Mouse (Mus musculus) spleen, adult 2 months (tissue): ENCODE data around the gene Amdhd1. TPM values are rescaled to one million over a fixed set of nuclear protein-coding genes. Genes with fewer than 3 reads are reported as not detected.

Experiments used
- DNase-seq, 2 experiments: peaks; one replicate each; pipeline versions ENCODE4 v3.0.0 to v3.0.0-alpha.2; 2012 to 2021; ENCODE audit warnings: low spot score in 2 of 2, low read depth in 1 of 2
- H3K27ac ChIP-seq: fragments of 200-500 bp; 2 replicates; pipeline ENCODE4 v1.5.1; 2012; ENCODE audit warnings: low read length, inconsistent platforms; ENCODE audit not compliant: insufficient read depth
- H3K27me3 ChIP-seq: fragments of 200-500 bp; 2 replicates; pipeline ENCODE4 v1.6.1; 2012; ENCODE audit warnings: mild to moderate bottlenecking, moderate library complexity, low read length, inconsistent platforms; ENCODE audit not compliant: control insufficient read depth, insufficient read depth
- H3K36me3 ChIP-seq: fragments of 200-500 bp; 2 replicates; pipeline ENCODE4 v1.6.1; 2012; ENCODE audit warnings: mild to moderate bottlenecking, low read length, inconsistent platforms; ENCODE audit not compliant: control insufficient read depth, insufficient read depth
- H3K4me1 ChIP-seq: fragments of 200-500 bp; 2 replicates; pipeline ENCODE4 v1.6.1; 2011; ENCODE audit warnings: inconsistent platforms; ENCODE audit not compliant: control insufficient read depth, insufficient read depth, insufficient read length
- H3K4me3 ChIP-seq: fragments of 200-500 bp; 2 replicates; pipeline ENCODE4 v1.5.1; 2011; ENCODE audit warnings: mild to moderate bottlenecking, inconsistent platforms; ENCODE audit not compliant: insufficient read depth, insufficient read length; ENCODE audit errors: extremely low read depth
- CTCF ChIP-seq: fragments of 200-500 bp; IDR thresholded peaks from 2 replicates; pipeline ENCODE4 v1.5.1; 2011; ENCODE audit warnings: mild to moderate bottlenecking, inconsistent platforms; ENCODE audit not compliant: insufficient read depth, insufficient read length, insufficient replicate concordance; ENCODE audit errors: extremely low read depth
- POLR2A ChIP-seq: fragments of 200-500 bp; IDR thresholded peaks from 2 replicates; pipeline ENCODE4 v1.6.1; 2011; ENCODE audit warnings: low read depth, low read length, inconsistent platforms
- WGBS: fragments of 180-500 bp; shearing (Covaris S2); methylation state at CpG from one replicate; pipeline ENCODE4 v1.1.7; 2018; 5-methylcytosine and 5-hydroxymethylcytosine counted together
- polyA plus RNA-seq: library from polyadenylated mRNA; depleted of rRNA; stranded (reverse); fragments of >200 nt; gene quantifications from 2 replicates; pipeline ENCODE4 v1.2.3, GENCODE M21; 2012

Amdhd1 gene
- polyA plus RNA-seq, 1 experiment: 0.04 TPM

DNA sequence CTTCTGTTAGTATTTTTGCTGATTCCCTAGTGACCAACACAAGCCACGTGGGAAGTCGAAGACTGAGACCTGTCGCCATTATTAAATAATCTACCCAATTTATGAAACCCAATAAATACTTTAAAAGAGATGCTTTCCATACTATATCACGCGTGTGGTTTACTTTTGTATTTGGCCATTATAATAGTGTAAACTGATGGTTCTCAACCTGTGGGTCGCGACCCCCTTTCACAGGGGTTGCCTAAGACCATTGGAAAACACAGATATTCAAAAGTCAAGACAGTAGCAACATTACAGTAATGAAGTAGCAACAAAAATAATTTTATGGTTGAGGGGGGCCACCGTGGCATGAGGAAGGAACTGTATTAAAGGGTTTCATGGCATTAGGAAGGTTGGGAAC, 20.7 kb downstream of the Amdhd1 start:
- H3K27ac ChIP-seq: no peak overlapping the region
- TF ChIP-seq CTCF (no peak), POLR2A (no peak)
- 93% methylated on average over 8 of the region's 8 CpGs for WGBS
- no peak for DNase-seq
- no peaks in the 10 kb centered on the region for H3K36me3 ChIP-seq
- no peaks in the 10 kb centered on the region for H3K27me3 ChIP-seq
- no peak overlapping the region for H3K4me3 ChIP-seq
- H3K4me1 ChIP-seq: no peaks in the 10 kb centered on the region

DNA sequence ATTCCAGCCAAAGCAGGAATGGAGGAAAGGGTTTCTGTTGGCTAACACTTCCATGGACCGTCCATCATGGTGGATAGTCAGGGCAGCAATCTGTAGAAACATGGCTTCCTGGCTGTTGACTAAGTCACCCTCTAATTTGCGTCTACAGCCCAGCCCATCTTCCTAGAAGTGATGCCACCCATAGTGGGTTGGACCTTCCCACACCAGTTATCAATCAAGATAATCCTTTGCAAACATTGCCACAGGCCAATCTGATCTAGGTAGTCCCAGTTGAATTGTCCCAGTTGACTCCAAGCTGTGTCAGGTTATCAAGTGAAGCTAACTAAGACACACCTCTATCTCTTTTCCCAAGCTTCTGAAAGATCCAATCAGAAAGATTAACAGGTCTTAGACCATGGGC, 21.2 kb downstream of the Amdhd1 start:
- Histone ChIP-seq H3K27me3 (no peaks in the 10 kb centered on the region), H3K36me3 (no peaks in the 10 kb centered on the region), H3K4me1 (no peaks in the 10 kb centered on the region), H3K27ac (no peak overlapping the region), H3K4me3 (no peak overlapping the region)
- DNase-seq: no peak
- 91% methylated on average over 2 of the region's 2 CpGs for WGBS
- no peak for TF ChIP-seq POLR2A
- TF ChIP-seq CTCF: no peak

DNA sequence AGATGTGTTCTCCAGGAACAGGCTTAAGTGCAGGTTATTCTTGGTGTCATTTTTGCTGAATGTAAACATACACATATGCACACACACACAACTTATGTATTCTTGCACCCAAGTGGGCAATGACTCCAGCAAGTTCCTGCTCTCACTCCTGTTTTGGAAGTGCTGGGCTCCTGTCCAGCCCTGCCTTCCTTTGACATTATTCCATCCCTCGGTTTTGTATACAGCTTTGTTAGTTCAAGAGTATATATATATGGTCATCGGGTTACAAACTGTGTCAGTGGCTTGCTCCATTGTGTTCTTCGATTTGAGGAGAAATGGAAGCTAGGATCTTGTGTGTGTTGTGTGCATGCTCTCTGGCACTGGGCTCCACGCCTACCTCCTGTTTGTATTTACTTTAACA, 21.6 kb downstream of the Amdhd1 start:
- no peak for DNase-seq
- TF ChIP-seq POLR2A (no peak), CTCF (no peak)
- no peaks in the 10 kb centered on the region for H3K36me3 ChIP-seq

DNA sequence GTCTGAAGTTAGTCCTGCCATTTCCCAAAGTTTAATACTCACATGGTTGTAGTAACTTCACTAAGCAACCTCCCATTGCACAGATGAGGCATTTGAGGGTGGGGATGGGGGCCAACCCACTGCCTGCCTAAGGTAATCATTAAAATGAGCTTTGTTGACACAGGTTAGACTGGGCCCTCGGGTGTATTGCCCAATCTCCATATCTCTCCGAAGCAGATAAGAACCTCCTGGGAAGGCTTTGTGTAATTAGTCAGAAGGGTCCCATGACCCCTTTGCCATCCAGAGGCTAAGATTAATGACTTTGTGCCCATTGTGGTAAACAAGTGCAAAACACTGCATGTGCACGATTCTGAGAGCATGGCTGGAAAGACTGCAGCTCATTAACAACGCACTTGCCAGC, 22.1 kb downstream of the Amdhd1 start:
- no peak for DNase-seq
- Histone ChIP-seq H3K4me1 (no peaks in the 10 kb centered on the region), H3K27ac (no peak overlapping the region), H3K36me3 (no peaks in the 10 kb centered on the region), H3K4me3 (no peak overlapping the region), H3K27me3 (no peaks in the 10 kb centered on the region)
- TF ChIP-seq CTCF: no peak
- no peak for TF ChIP-seq POLR2A
- WGBS: 71% methylated on average over 4 of the region's 4 CpGs

More for the DNA sequence above, 21.6 kb downstream of the Amdhd1 start:
- Histone ChIP-seq H3K4me1 (no peaks in the 10 kb centered on the region), H3K27me3 (no peaks in the 10 kb centered on the region), H3K4me3 (no peak overlapping the region), H3K27ac (no peak overlapping the region)
- 87% methylated on average over 4 of the region's 4 CpGs for WGBS

DNA sequence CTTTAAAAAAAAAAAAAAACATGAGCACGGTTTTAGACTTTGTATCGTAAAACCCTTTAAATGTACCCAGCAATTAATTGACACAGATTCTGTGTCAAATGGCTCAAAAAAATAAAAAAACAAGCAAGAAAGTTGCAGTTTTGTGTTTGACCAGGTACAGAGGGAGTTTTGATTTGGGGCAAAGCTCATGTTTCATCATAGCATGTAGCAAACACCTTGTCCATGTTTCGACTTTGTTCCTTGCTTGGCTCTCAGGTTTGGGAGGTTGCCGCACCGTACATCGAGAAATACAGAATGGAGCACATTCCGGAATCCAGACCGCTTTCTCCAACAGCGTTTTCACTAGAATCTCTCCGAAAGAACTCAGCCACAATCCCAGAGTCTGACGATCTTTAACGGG, 23.9 kb downstream of the Amdhd1 start:
- H3K4me3 ChIP-seq: no peak overlapping the region
- 90% methylated on average over 12 of the region's 12 CpGs for WGBS
- H3K4me1 ChIP-seq: no peaks in the 10 kb centered on the region
- no peaks in the 10 kb centered on the region for H3K36me3 ChIP-seq
- DNase-seq: no peak
- no peak for TF ChIP-seq CTCF
- no peak for TF ChIP-seq POLR2A
- H3K27me3 ChIP-seq: no peaks in the 10 kb centered on the region
- no peak overlapping the region for H3K27ac ChIP-seq

DNA sequence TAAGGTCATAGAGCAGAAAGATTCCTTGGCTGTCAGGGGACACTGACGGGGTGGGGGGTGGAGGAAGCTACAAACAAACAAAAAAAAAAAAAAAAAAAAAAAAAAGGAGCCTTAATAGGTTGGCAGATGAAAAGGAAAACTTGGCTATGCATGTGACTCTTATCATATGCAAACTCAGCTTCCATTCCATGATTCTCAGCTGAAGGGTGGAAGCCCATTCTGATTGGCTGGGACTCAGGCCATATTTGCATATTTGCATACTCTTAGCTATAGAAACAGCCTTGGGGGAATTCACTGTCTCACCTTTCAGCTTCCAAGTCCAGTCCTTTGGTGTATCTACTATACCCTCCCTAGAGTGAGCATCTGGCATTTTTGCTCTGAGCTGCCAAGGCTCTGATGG, 24.4 kb downstream of the Amdhd1 start:
- WGBS: 54% methylated on average over 1 of the region's 1 CpGs
- Histone ChIP-seq H3K36me3 (no peaks in the 10 kb centered on the region), H3K4me1 (no peaks in the 10 kb centered on the region), H3K27ac (no peak overlapping the region), H3K27me3 (no peaks in the 10 kb centered on the region), H3K4me3 (no peak overlapping the region)
- TF ChIP-seq CTCF (no peak), POLR2A (no peak)
- DNase-seq: no peak

DNA sequence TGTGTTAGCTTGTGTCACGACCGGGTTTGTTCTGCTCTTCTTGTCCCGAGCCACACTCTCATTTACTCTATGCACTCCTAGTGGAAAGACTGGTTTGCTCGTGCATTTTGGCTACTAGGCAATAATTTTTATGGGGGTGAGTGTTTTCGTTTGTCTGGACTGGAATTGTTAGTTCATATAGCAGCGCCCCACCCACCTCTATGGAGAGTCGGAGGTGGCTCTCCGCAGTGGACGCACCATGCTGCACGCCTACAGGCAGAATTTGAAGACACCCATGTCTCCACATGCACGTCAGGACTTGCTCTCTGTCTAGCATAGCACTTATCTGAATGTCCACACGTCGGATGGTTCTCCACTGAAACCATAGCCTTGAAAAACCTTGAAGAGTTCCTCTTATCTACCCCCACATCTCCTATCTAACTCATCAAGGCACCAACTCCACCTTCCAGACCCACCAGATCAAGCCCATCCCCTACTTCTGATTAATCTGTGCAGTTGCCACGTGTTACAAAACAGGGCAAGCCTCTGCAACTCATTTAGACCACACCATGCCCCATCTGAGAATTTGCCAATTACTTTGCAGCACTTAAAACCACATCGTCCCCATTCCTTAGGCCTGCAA, 30.2 kb downstream of the Amdhd1 start:
- H3K27me3 ChIP-seq: no peaks in the 10 kb centered on the region
- H3K4me3 ChIP-seq: no peak overlapping the region
- H3K4me1 ChIP-seq: no peaks in the 10 kb centered on the region
- no peak overlapping the region for H3K27ac ChIP-seq
- TF ChIP-seq CTCF (no peak), POLR2A (no peak)
- 84% methylated on average over 15 of the region's 15 CpGs for WGBS
- no peak for DNase-seq
- H3K36me3 ChIP-seq: no peaks in the 10 kb centered on the region
